Mouse (Mus musculus) spleen, adult 2 months (tissue): Measurements from ENCODE around the gene Tbc1d14. TPM values are rescaled to one million over a fixed set of nuclear protein-coding genes. Genes with fewer than 3 reads are reported as not detected.
A peak's percentile ranks its signal among the peaks of the same experiment; 100 is the strongest.

Experiments
- DNase-seq, 2 experiments: peaks; one replicate each; pipeline versions ENCODE4 v3.0.0 to v3.0.0-alpha.2; 2012 to 2021; ENCODE audit warnings: low spot score in 2 of 2, low read depth in 1 of 2
- H3K27ac ChIP-seq: fragments of 200-500 bp; 2 replicates; pipeline ENCODE4 v1.5.1; 2012; ENCODE audit warnings: low read length, inconsistent platforms; ENCODE audit not compliant: insufficient read depth
- H3K27me3 ChIP-seq: fragments of 200-500 bp; 2 replicates; pipeline ENCODE4 v1.6.1; 2012; ENCODE audit warnings: mild to moderate bottlenecking, moderate library complexity, low read length, inconsistent platforms; ENCODE audit not compliant: control insufficient read depth, insufficient read depth
- H3K36me3 ChIP-seq: fragments of 200-500 bp; 2 replicates; pipeline ENCODE4 v1.6.1; 2012; ENCODE audit warnings: mild to moderate bottlenecking, low read length, inconsistent platforms; ENCODE audit not compliant: control insufficient read depth, insufficient read depth
- H3K4me1 ChIP-seq: fragments of 200-500 bp; 2 replicates; pipeline ENCODE4 v1.6.1; 2011; ENCODE audit warnings: inconsistent platforms; ENCODE audit not compliant: control insufficient read depth, insufficient read depth, insufficient read length
- H3K4me3 ChIP-seq: fragments of 200-500 bp; 2 replicates; pipeline ENCODE4 v1.5.1; 2011; ENCODE audit warnings: mild to moderate bottlenecking, inconsistent platforms; ENCODE audit not compliant: insufficient read depth, insufficient read length; ENCODE audit errors: extremely low read depth
- CTCF ChIP-seq: fragments of 200-500 bp; IDR thresholded peaks from 2 replicates; pipeline ENCODE4 v1.5.1; 2011; ENCODE audit warnings: mild to moderate bottlenecking, inconsistent platforms; ENCODE audit not compliant: insufficient read depth, insufficient read length, insufficient replicate concordance; ENCODE audit errors: extremely low read depth
- POLR2A ChIP-seq: fragments of 200-500 bp; IDR thresholded peaks from 2 replicates; pipeline ENCODE4 v1.6.1; 2011; ENCODE audit warnings: low read depth, low read length, inconsistent platforms
- WGBS: fragments of 180-500 bp; shearing (Covaris S2); methylation state at CpG from one replicate; pipeline ENCODE4 v1.1.7; 2018; 5-methylcytosine and 5-hydroxymethylcytosine counted together
- polyA plus RNA-seq: library from polyadenylated mRNA; depleted of rRNA; stranded (reverse); fragments of >200 nt; gene quantifications from 2 replicates; pipeline ENCODE4 v1.2.3, GENCODE M21; 2012

The Tbc1d14 gene
- polyA plus RNA-seq, 1 experiment, result 38.3 TPM

DNA sequence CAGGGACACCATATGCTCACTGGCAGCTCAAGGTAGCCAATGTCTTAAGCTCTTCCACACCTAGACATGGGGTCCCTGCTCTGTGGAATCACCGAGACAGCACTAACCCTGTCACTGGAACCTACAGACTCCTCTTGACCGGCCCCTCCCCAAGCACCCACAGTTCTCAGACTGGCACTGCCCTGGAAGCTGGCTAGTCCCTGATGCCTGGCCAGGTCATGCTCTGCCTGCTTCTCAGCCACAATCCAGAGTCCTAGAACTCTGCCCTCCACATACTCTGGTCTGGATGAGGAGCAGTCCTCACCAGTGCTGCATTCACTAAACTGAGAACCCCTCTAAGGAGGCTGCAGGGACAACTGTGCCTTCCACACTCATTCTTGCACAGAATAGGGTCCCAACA lies 82.1 kb downstream of the Tbc1d14 start:
- Histone ChIP-seq H3K27me3 (no peaks in the 10 kb centered on the region), H3K4me1 (no peaks in the 10 kb centered on the region), H3K4me3 (no peak overlapping the region), H3K36me3 (peaks cover 55% of the 10 kb centered on the region), H3K27ac (no peak overlapping the region)
- TF ChIP-seq POLR2A (no peak), CTCF (no peak)
- 92% methylated on average over 2 of the region's 2 CpGs for WGBS
- DNase-seq, result no peak

GRCm38 (mm10) chr5:36508351-36508750 lies 84.7 kb downstream of the Tbc1d14 start:
- WGBS, result 94% methylated on average over 10 of the region's 10 CpGs
- Histone ChIP-seq H3K36me3 (peaks cover 58% of the 10 kb centered on the region), H3K27ac (no peak overlapping the region), H3K4me3 (no peak overlapping the region), H3K4me1 (no peaks in the 10 kb centered on the region), H3K27me3 (no peaks in the 10 kb centered on the region)
- no peak for TF ChIP-seq POLR2A
- no peak for TF ChIP-seq CTCF
- no peak for DNase-seq

GRCm38 (mm10) chr5:36505643-36506042 lies 87.4 kb downstream of the Tbc1d14 start:
- DNase-seq, result no peak
- H3K4me1 ChIP-seq, result no peaks in the 10 kb centered on the region
- H3K27me3 ChIP-seq, result no peaks in the 10 kb centered on the region
- no peak overlapping the region for H3K27ac ChIP-seq
- TF ChIP-seq CTCF, result no peak
- H3K36me3 ChIP-seq, result peaks cover 47% of the 10 kb centered on the region
- WGBS, result 82% methylated on average over 5 of the region's 5 CpGs
- H3K4me3 ChIP-seq, result no peak overlapping the region

- H3K27me3 ChIP-seq, result no peaks in the 10 kb centered on the region
- TF ChIP-seq POLR2A (no peak), CTCF (no peak)
- no peak overlapping the region for H3K4me3 ChIP-seq
- peaks cover 45% of the 10 kb centered on the region for H3K36me3 ChIP-seq
- no peaks in the 10 kb centered on the region for H3K4me1 ChIP-seq
- no peak for DNase-seq
- H3K27ac ChIP-seq, result no peak overlapping the region
- WGBS, result 93% methylated on average over 7 of the region's 7 CpGs
These were observed 87.8 kb downstream of the Tbc1d14 start for GRCm38 (mm10) chr5:36505235-36505634.

DNA sequence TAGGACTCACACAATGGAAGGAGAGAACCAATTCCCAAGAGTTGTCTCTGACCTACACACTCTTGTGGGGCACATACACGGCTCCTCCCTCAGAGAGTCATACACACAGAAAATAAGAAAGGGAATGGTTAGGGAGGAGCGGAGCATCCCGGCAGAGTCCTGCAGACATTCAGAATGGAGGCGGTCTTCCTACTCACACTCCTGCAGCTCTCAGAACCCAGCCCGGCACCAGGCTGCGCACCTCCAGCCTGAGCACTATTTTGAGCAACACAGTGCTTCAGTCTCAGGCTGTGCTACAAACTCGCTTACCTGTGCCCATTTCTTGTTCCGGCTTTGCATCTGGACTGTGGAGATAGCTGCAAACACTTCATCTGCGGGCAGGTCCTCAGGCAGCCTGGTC lies 98.4 kb downstream of the Tbc1d14 start:
- Histone ChIP-seq H3K27ac (no peak overlapping the region), H3K4me1 (no peaks in the 10 kb centered on the region), H3K27me3 (no peaks in the 10 kb centered on the region), H3K36me3 (peaks cover 33% of the 10 kb centered on the region), H3K4me3 (no peak overlapping the region)
- DNase-seq, result no peak
- WGBS, result 96% methylated on average over 9 of the region's 9 CpGs
- TF ChIP-seq CTCF (no peak), POLR2A (no peak)

DNA sequence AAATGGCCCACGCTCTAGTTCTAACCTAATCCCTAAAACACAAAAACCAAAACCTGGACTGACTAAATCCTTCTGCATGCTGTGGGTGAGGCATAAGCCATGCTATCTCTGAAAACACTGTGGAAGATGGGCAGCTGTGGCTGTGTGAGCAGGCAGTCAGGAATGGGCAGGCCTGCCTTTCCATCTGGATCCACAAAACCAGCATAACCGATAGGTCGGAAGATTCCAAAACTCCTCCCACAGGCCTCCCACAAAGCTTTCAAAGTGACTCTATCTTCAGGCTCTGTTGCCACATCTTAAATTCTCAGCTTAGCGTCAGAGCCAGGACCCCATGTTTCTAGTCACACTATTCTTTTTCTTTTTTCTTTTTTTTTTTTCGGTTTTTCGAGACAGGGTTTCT lies 99.2 kb downstream of the Tbc1d14 start:
- TF ChIP-seq POLR2A (no peak), CTCF (no peak)
- no peak overlapping the region for H3K4me3 ChIP-seq
- H3K27ac ChIP-seq, result no peak overlapping the region
- DNase-seq, result no peak
- H3K36me3 ChIP-seq, result peaks cover 31% of the 10 kb centered on the region
- H3K4me1 ChIP-seq, result no peaks in the 10 kb centered on the region
- WGBS, result 91% methylated on average over 6 of the region's 6 CpGs
- no peaks in the 10 kb centered on the region for H3K27me3 ChIP-seq

DNA sequence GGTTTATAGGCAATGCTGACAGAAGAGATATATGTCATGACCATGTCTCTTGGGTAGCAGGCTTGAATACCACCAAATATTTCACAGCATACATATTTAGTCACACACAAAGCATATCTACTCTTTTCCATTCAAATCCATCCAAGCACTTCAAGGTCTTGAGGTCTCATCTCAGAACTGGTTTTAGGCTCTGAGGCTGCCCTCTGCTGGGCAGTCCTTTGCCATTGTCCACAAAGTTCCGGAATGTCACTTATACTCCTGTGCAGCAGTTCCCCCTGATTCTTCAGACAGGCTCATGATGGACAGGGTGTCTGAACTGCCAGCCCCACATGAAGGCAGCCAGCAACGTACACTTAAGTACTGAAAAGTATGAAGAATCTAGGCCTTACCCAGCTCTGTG lies 103.9 kb downstream of the Tbc1d14 start:
- Histone ChIP-seq H3K36me3 (peaks cover 20% of the 10 kb centered on the region), H3K4me3 (no peak overlapping the region), H3K27me3 (no peaks in the 10 kb centered on the region), H3K27ac (no peak overlapping the region), H3K4me1 (peaks cover 4% of the 10 kb centered on the region; the same call in 1 of the 2 replicates)
- TF ChIP-seq POLR2A, result no peak
- peak; percentile 43; the same call in 1 of the 2 replicates for TF ChIP-seq CTCF
- 60% methylated on average over 2 of the region's 2 CpGs for WGBS
- DNase-seq, result peak in 1 of 2 experiments; percentile 33
